Mouse (Mus musculus): ENCODE data around the gene Suds3. TPM values are rescaled to one million over a fixed set of nuclear protein-coding genes. Genes with fewer than 3 reads are reported as not detected.

Gene Suds3
- total and polyA plus RNA-seq, 3 experiments: 67.8 to 102 TPM; not detected in 1

DNA sequence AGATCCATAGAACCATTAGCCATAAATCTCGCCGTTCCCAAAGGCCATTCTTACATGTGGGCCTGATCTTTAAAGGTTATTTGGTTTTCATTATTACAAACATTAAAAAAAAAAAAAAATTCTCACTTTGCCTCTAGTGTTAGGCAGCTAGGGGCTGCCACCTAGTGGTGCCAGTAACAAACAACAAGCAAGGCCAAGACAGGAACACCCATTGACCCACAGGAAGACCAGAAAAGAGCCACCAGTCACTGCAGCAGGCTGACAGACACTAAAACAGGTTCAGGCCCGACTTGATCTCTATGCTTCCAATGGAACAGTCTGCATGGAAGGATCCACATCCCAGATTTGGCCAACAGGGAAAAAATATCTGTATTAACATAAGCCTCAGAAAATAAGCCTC lies 19.2 kb downstream of the Suds3 start (continued):
- TF ChIP-seq USF2 (IDR thresholded peaks at IDR 0.05; ENCODE audit: borderline replicate concordance in 1 of 2, insufficient read depth in 1 of 2, low read depth in 1 of 2, low read length in 2 of 2) (no peak), ZNF384 (IDR thresholded peaks at IDR 0.05; ENCODE audit: low read depth, low read length) (peak; percentile 98), KAT2A (conservative IDR thresholded peaks at IDR 0.05; ENCODE audit: low read depth, low read length) (no peak), ETS1 (IDR thresholded peaks at IDR 0.05; ENCODE audit: low read depth, low read length) (no peak), MAFK (IDR thresholded peaks at IDR 0.05; ENCODE audit: borderline replicate concordance, low read depth, low read length) (no peak), UBTF (IDR thresholded peaks at IDR 0.05; ENCODE audit: borderline replicate concordance, insufficient read depth, low read depth, low read length) (no peak), MXI1 (IDR thresholded peaks at IDR 0.05; ENCODE audit: low read depth, low read length) (no peak), JUND (IDR thresholded peaks at IDR 0.05; ENCODE audit: low read depth, low read length) (no peak)

GRCm38 (mm10) chr5:117094431-117094830 lies 21.5 kb downstream of the Suds3 start:
- peak; percentile 51 for DNase-seq (ENCODE audit: low read depth, low spot score)
- H3K79me2 ChIP-seq (ENCODE audit: control insufficient read depth, insufficient read depth, low read length, poor library complexity): no peaks in the 10 kb centered on the region
- H3K36me3 ChIP-seq (ENCODE audit: control insufficient read depth in 1 of 2, insufficient read depth in 2 of 2, low read length in 2 of 2): peaks cover 0 to 2% of the 10 kb centered on the region in 2 experiments; a peak in 1 of 4 replicates
- H3K9me3 ChIP-seq (replicated peaks; ENCODE audit: insufficient read depth, low read length): no peaks in the 10 kb centered on the region
- H3K9ac ChIP-seq (ENCODE audit: control insufficient read depth, low read depth, low read length, poor library complexity, severe bottlenecking): no peak overlapping the region
- no peak for TF ChIP-seq TBP (IDR thresholded peaks at IDR 0.05; ENCODE audit: low read depth, low read length)
- TF ChIP-seq CTCF (IDR thresholded peaks at IDR 0.05 in 2 of 3, conservative IDR thresholded peaks at IDR 0.05 in 1 of 3; ENCODE audit: control insufficient read depth in 1 of 3, insufficient read depth in 1 of 3, low read depth in 2 of 3, low read length in 3 of 3, poor library complexity in 1 of 3, severe bottlenecking in 1 of 3): peak; percentile 62 to 68 (median 68)
- no peak for TF ChIP-seq ZKSCAN1 (IDR thresholded peaks at IDR 0.05; ENCODE audit: low read depth, low read length)
- TF ChIP-seq RAD21 (IDR thresholded peaks at IDR 0.05; ENCODE audit: low read depth, low read length): peak; percentile 16
- TF ChIP-seq SMC3 (IDR thresholded peaks at IDR 0.05; ENCODE audit: low read depth, low read length): peak; percentile 36
- TF ChIP-seq ETS1 (IDR thresholded peaks at IDR 0.05; ENCODE audit: low read depth, low read length): no peak
- no peaks in the 10 kb centered on the region for H3K27me3 ChIP-seq (ENCODE audit: control insufficient read depth in 1 of 2, insufficient read depth in 2 of 2, low read length in 2 of 2)
- H3K4me3 ChIP-seq (ENCODE audit: control insufficient read depth in 1 of 2, insufficient read depth in 1 of 2, low read depth in 2 of 2, low read length in 2 of 2): no peak overlapping the region
- no peak overlapping the region for H3K27ac ChIP-seq (ENCODE audit: control insufficient read depth, low read depth, low read length)
- no peaks in the 10 kb centered on the region for H3K4me1 ChIP-seq (ENCODE audit: control insufficient read depth in 1 of 2, insufficient read depth in 2 of 2, low read length in 2 of 2)

- Histone ChIP-seq H3K9me3 (replicated peaks; ENCODE audit: insufficient read depth, low read length) (no peaks in the 10 kb centered on the region), H3K36me3 (ENCODE audit: control insufficient read depth in 1 of 2, insufficient read depth in 2 of 2, low read length in 2 of 2) (no peaks in the 10 kb centered on the region), H3K27me3 (ENCODE audit: control insufficient read depth in 1 of 2, insufficient read depth in 2 of 2, low read length in 2 of 2) (no peaks in the 10 kb centered on the region), H3K4me3 (ENCODE audit: control insufficient read depth in 1 of 2, insufficient read depth in 1 of 2, low read depth in 2 of 2, low read length in 2 of 2) (no peak overlapping the region), H3K79me2 (ENCODE audit: control insufficient read depth, insufficient read depth, low read length, poor library complexity) (no peaks in the 10 kb centered on the region), H3K27ac (ENCODE audit: control insufficient read depth, low read depth, low read length) (no peak overlapping the region), H3K4me1 (ENCODE audit: control insufficient read depth in 1 of 2, insufficient read depth in 2 of 2, low read length in 2 of 2) (no peaks in the 10 kb centered on the region), H3K9ac (ENCODE audit: control insufficient read depth, low read depth, low read length, poor library complexity, severe bottlenecking) (no peak overlapping the region)
- DNase-seq (ENCODE audit: low read depth, low spot score): no peak
- no peak for TF ChIP-seq ZMIZ1 (IDR thresholded peaks at IDR 0.05; ENCODE audit: low read depth, low read length)
- TF ChIP-seq ETS1 (IDR thresholded peaks at IDR 0.05; ENCODE audit: low read depth, low read length): no peak
Observed at GRCm38 (mm10) chr5:117089786-117090185, 26.1 kb downstream of the Suds3 start.

All from MEL (cell line).